Mouse (Mus musculus) cerebellum, adult 2 months (tissue): ENCODE measurements around the gene Gm3952.

Source experiments
- CTCF ChIP-seq: fragments of 200-500 bp; IDR thresholded peaks from 2 replicates; pipeline ENCODE4 v1.5.1; 2011; ENCODE audit warnings: low read depth, mild to moderate bottlenecking, control low read depth, low read length, moderate library complexity, borderline replicate concordance; ENCODE audit not compliant: insufficient read depth
- POLR2A ChIP-seq: fragments of 200-500 bp; IDR thresholded peaks from 2 replicates; pipeline ENCODE4 v1.6.1; 2011; ENCODE audit warnings: low read length, control low read depth, borderline replicate concordance; ENCODE audit not compliant: insufficient read depth

DNA sequence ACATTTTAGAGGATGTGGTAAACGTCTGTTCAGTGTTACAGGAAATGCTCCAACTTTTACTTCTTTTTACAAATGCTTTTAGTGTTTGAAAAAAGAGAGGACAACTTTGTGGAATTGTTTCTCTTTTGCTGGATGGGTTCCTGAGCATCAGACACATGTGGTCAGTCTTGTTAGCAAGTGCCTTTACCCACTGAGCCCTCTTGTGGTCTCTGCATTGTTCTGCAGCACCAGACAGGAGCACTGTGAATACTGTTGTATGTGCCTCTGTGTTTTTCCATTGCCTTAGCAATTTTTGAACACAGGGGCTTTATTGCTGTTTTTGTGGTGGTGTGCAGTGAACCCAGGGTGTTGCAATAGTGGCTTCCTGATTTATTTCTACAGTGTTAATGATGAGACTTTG is 73.7 kb downstream of the Gm3952 start:
- TF ChIP-seq CTCF (peak; percentile 40; the same call in 1 of the 2 replicates), POLR2A (no peak)
